Mouse (Mus musculus) heart, embryonic 10.5 days (tissue): Measurements from ENCODE around the gene Stab1. TPM values are rescaled to one million over a fixed set of nuclear protein-coding genes. Genes with fewer than 3 reads are reported as not detected.

Experiments used
- DNase-seq: peaks from one replicate; pipeline ENCODE4 v3.0.0-alpha.2; 2017; ENCODE audit warnings: low spot score
- H3K27ac ChIP-seq: fragments of 300-500 bp; sonication (generic); 2 replicates; pipeline ENCODE4 v1.5.1; 2016; ENCODE audit warnings: mild to moderate bottlenecking
- H3K27me3 ChIP-seq: fragments of 300-500 bp; sonication (generic); 2 replicates; pipeline ENCODE4 v1.6.1; 2016; ENCODE audit warnings: mild to moderate bottlenecking; ENCODE audit not compliant: poor library complexity, insufficient read depth, severe bottlenecking
- H3K36me3 ChIP-seq: fragments of 300-500 bp; sonication (generic); 2 replicates; pipeline ENCODE4 v1.6.1; 2016; ENCODE audit warnings: mild to moderate bottlenecking, moderate library complexity
- H3K4me1 ChIP-seq: fragments of 300-500 bp; sonication (generic); 2 replicates; pipeline ENCODE4 v1.6.1; 2016; ENCODE audit warnings: mild to moderate bottlenecking
- H3K4me3 ChIP-seq: fragments of 300-500 bp; sonication (generic); 2 replicates; pipeline ENCODE4 v1.5.1; 2016; ENCODE audit warnings: mild to moderate bottlenecking, moderate library complexity
- H3K9me3 ChIP-seq: fragments of 300-500 bp; sonication (generic); 2 replicates; pipeline ENCODE4 v1.6.1; 2016; ENCODE audit warnings: mild to moderate bottlenecking, moderate library complexity
- WGBS: fragments of 180-500 bp; shearing (Covaris S2); methylation state at CpG from one replicate; pipeline ENCODE4 v1.1.7; 2016; 5-methylcytosine and 5-hydroxymethylcytosine counted together
- polyA plus RNA-seq: library from polyadenylated mRNA; unstranded; fragments of >200 nt; fragmentation: Nextera tagmentation; extraction: Ambion mirVana; gene quantifications from 2 replicates; pipeline ENCODE4 v1.2.1, GENCODE M21; 2016

Gene Stab1
- polyA plus RNA-seq, 1 experiment from 2014 or later, result 28.9 TPM

GRCm38 (mm10) chr14:31171386-31171785, 2.9 kb upstream of the Stab1 start:
- H3K4me3 ChIP-seq, result no peak overlapping the region
- H3K4me1 ChIP-seq, result peaks cover 35% of the 10 kb centered on the region
- no peak overlapping the region for H3K27ac ChIP-seq
- no peaks in the 10 kb centered on the region for H3K27me3 ChIP-seq
- no peaks in the 10 kb centered on the region for H3K9me3 ChIP-seq
- DNase-seq, result no peak
- 89% methylated on average over 11 of the region's 11 CpGs for WGBS
- peaks cover 69% of the 10 kb centered on the region for H3K36me3 ChIP-seq

DNA sequence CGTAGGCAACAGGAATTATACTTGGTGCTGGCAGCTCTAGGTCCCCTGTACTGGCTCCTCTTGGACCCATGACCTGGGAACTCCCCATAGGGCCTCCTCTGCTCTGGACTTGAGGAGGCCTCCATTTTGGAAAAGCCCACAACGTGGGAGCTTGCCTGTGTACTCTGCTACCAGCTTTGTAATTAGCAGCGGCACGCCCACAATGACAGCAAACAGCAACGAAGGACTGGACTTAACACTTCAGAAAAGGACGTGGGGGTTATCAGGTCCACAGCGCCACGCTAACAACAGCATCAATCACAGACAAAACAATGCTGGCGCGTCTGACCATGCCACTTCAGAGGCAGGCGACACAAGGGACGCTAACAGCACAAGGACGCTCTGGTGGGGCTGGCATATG, 2.5 kb upstream of the Stab1 start:
- DNase-seq, result no peak
- H3K4me3 ChIP-seq, result no peak overlapping the region
- H3K9me3 ChIP-seq, result no peaks in the 10 kb centered on the region
- H3K4me1 ChIP-seq, result peaks cover 35% of the 10 kb centered on the region
- no peak overlapping the region for H3K27ac ChIP-seq
- no peaks in the 10 kb centered on the region for H3K27me3 ChIP-seq
- peaks cover 64% of the 10 kb centered on the region for H3K36me3 ChIP-seq
- WGBS, result 82% methylated on average over 13 of the region's 13 CpGs

DNA sequence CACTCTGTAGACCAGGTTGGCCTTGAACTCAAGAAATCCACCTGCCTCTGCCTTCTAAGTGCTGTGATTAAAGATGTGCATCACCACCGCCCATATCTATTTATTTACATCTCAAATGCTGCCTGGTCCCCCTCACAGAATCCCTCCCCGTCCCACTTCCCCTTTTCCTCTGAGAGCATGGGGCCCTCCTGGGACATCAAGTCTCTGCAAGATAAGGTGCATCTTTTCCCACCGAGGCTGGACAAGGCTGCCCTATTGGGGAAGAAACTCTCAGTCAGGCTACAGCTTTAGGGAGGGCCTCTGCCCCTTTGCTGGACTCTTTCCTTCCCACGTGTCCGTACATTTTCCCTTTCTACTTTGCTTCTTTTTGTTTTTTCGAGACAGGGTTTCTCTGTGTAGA, 1.1 kb upstream of the Stab1 start:
- no peak overlapping the region for H3K4me3 ChIP-seq
- DNase-seq, result no peak
- peaks cover 46% of the 10 kb centered on the region for H3K4me1 ChIP-seq
- 58% methylated on average over 6 of the region's 6 CpGs for WGBS
- peaks cover 50% of the 10 kb centered on the region for H3K36me3 ChIP-seq
- no peaks in the 10 kb centered on the region for H3K9me3 ChIP-seq
- H3K27me3 ChIP-seq, result no peaks in the 10 kb centered on the region
- no peak overlapping the region for H3K27ac ChIP-seq

DNA sequence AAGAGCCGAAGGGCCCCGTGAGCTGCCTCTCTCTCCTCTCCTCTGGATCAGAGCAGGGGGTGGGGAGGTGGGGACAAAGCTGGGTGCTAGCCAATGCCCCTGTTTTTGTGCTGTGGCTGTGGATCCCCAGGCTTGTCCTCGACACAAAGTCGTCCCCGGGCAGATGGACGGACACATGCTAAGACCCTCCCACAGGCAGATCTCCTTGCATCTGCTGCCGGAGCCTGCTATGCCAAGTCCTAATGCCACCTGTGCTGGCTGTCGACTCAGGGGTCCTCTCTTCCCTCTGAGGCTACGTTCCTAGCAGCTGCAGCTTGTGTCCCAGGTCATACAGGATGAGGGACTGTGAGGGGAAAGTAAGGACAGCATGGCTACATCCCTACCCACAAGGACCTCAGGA, 1.6 kb downstream of the Stab1 start:
- Histone ChIP-seq H3K27ac (peak overlapping the region; percentile 77; the same call in 1 of the 2 replicates), H3K4me3 (peak overlapping the region; percentile 47), H3K27me3 (no peaks in the 10 kb centered on the region), H3K9me3 (no peaks in the 10 kb centered on the region), H3K4me1 (peaks cover 55% of the 10 kb centered on the region), H3K36me3 (peaks cover 33% of the 10 kb centered on the region)
- 61% methylated on average over 9 of the region's 9 CpGs for WGBS
- DNase-seq, result no peak

- H3K9me3 ChIP-seq, result no peaks in the 10 kb centered on the region
- H3K4me3 ChIP-seq, result peak overlapping the region; percentile 47
- DNase-seq, result no peak
- peak overlapping the region; percentile 77; the same call in 1 of the 2 replicates for H3K27ac ChIP-seq
- no peaks in the 10 kb centered on the region for H3K27me3 ChIP-seq
- peaks cover 58% of the 10 kb centered on the region for H3K4me1 ChIP-seq
- H3K36me3 ChIP-seq, result peaks cover 32% of the 10 kb centered on the region
- 53% methylated on average over 10 of the region's 10 CpGs for WGBS
These were observed 2.3 kb downstream of the Stab1 start for GRCm38 (mm10) chr14:31165991-31166630.

DNA sequence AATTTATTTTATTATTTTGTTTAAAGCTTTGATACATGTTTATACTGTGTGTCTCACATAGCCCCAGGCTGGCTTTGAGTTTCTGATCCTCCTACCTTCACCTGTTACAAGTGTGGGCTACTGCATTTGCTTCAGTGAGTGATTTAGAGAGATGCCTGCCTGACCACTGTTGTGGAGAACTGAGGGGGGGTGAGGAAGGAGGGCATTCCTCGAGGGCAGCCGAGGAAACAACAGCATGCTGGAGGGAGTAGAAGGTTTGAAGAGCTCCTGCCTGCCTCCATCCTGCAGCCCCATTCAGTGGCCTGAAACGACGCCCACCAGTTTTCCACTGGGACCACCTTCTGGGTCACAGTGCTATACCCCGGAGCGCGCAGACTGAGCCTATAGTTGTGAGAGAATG, 3.0 kb downstream of the Stab1 start:
- no peak for DNase-seq
- Histone ChIP-seq H3K27ac (no peak overlapping the region), H3K27me3 (no peaks in the 10 kb centered on the region), H3K9me3 (no peaks in the 10 kb centered on the region), H3K4me1 (peaks cover 64% of the 10 kb centered on the region), H3K4me3 (0 out of 2 replicates have a peak overlapping the region, but pooled peaks have one; percentile 6), H3K36me3 (peaks cover 29% of the 10 kb centered on the region)
- 63% methylated on average over 7 of the region's 7 CpGs for WGBS

DNA sequence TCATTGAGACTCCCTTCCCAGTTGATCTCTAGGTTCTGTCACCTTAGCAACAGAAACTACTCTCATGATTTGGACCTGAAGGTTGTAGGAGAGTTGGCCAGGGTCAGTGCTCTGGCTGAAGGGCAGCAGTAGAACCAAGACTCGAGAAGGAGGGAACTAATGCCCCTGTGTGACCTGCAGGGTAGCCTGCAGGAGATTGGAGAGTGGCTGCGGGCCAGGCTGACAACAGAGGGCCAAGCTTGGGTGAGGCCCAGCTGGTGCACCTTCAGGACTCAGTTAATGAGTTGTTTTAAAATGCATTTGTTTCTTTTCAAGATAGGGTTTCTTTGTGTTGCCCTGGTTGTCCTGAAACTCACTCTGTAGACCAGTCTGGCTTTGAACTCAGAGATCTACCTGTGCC, 3.4 kb downstream of the Stab1 start:
- Histone ChIP-seq H3K9me3 (no peaks in the 10 kb centered on the region), H3K36me3 (peaks cover 24% of the 10 kb centered on the region), H3K27ac (no peak overlapping the region), H3K4me1 (peaks cover 69% of the 10 kb centered on the region), H3K4me3 (no peak overlapping the region), H3K27me3 (no peaks in the 10 kb centered on the region)
- no peak for DNase-seq
- 68% methylated on average over 2 of the region's 2 CpGs for WGBS

GRCm38 (mm10) chr14:31164067-31164466, 4.4 kb downstream of the Stab1 start:
- peak overlapping the region; percentile 31; the same call in 1 of the 2 replicates for H3K27ac ChIP-seq

DNA sequence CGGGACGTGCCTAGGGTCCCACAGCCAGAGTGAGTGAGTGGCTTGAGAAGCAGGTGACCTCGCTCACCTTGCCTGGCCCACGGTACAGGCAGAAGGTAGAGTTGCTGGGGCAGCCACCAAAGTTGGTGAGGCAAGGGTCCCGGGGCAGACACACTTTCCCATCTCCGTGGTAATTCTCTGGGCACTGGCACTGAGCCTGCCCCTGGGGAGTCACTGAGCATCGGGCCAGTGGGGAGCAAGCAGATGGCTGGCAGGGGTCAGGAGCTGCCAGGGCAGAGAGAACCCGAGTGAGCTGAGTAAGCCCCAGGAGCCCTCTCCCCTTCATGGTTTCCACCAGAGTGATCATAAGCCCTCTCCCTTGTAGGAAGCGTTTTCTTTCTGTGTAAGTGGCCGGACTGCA, 6.8 kb downstream of the Stab1 start:
- WGBS, result 83% methylated on average over 10 of the region's 10 CpGs
- no peak overlapping the region for H3K27ac ChIP-seq

More at GRCm38 (mm10) chr14:31164067-31164466, 4.4 kb downstream of the Stab1 start:
- peaks cover 26% of the 10 kb centered on the region; the same call in 1 of the 2 replicates for H3K36me3 ChIP-seq
- H3K4me3 ChIP-seq, result no peak overlapping the region
- 48% methylated on average over 8 of the region's 8 CpGs for WGBS
- H3K27me3 ChIP-seq, result no peaks in the 10 kb centered on the region
- no peak for DNase-seq
- peaks cover 74% of the 10 kb centered on the region for H3K4me1 ChIP-seq
- H3K9me3 ChIP-seq, result no peaks in the 10 kb centered on the region

GRCm38 (mm10) chr14:31161191-31161590, 7.2 kb downstream of the Stab1 start:
- Histone ChIP-seq H3K27ac (no peak overlapping the region), H3K27me3 (no peaks in the 10 kb centered on the region), H3K4me1 (peaks cover 59% of the 10 kb centered on the region), H3K9me3 (no peaks in the 10 kb centered on the region), H3K4me3 (no peak overlapping the region), H3K36me3 (peaks cover 39% of the 10 kb centered on the region)
- no peak for DNase-seq
- 84% methylated on average over 7 of the region's 7 CpGs for WGBS

More for the DNA sequence above, 6.8 kb downstream of the Stab1 start:
- no peak for DNase-seq
- H3K27me3 ChIP-seq, result no peaks in the 10 kb centered on the region
- H3K4me1 ChIP-seq, result peaks cover 63% of the 10 kb centered on the region
- peaks cover 38% of the 10 kb centered on the region for H3K36me3 ChIP-seq
- H3K4me3 ChIP-seq, result no peak overlapping the region
- no peaks in the 10 kb centered on the region for H3K9me3 ChIP-seq

- 71% methylated on average over 27 of the region's 27 CpGs for WGBS
These were observed 8.0 kb downstream of the Stab1 start for GRCm38 (mm10) chr14:31160196-31161150.

GRCm38 (mm10) chr14:31145694-31146093, 22.7 kb downstream of the Stab1 start:
- no peaks in the 10 kb centered on the region for H3K4me1 ChIP-seq
- no peak overlapping the region for H3K27ac ChIP-seq
- no peak overlapping the region for H3K4me3 ChIP-seq
- H3K27me3 ChIP-seq, result peaks cover 9% of the 10 kb centered on the region
- no peak for DNase-seq
- peaks cover 71% of the 10 kb centered on the region for H3K36me3 ChIP-seq
- 89% methylated on average over 11 of the region's 11 CpGs for WGBS
- H3K9me3 ChIP-seq, result no peaks in the 10 kb centered on the region

More at GRCm38 (mm10) chr14:31160196-31161150, 8.0 kb downstream of the Stab1 start:
- Histone ChIP-seq H3K27me3 (no peaks in the 10 kb centered on the region), H3K4me3 (peak overlapping the region; percentile 6; the same call in 1 of the 2 replicates), H3K27ac (no peak overlapping the region), H3K4me1 (peaks cover 52% of the 10 kb centered on the region), H3K9me3 (no peaks in the 10 kb centered on the region), H3K36me3 (peaks cover 43% of the 10 kb centered on the region)
- DNase-seq, result no peak

GRCm38 (mm10) chr14:31141011-31141410, 27.4 kb downstream of the Stab1 start:
- Histone ChIP-seq H3K9me3 (no peaks in the 10 kb centered on the region), H3K4me3 (no peak overlapping the region), H3K27ac (no peak overlapping the region), H3K36me3 (peaks cover 91% of the 10 kb centered on the region), H3K4me1 (peaks cover 9% of the 10 kb centered on the region; the same call in 1 of the 2 replicates), H3K27me3 (no peaks in the 10 kb centered on the region)
- WGBS, result 95% methylated on average over 14 of the region's 14 CpGs
- DNase-seq, result no peak
